Mouse (Mus musculus): Measurements from ENCODE around the gene Ntn3.

- no peak for TF ChIP-seq CTCF (IDR thresholded peaks at IDR 0.05; ENCODE audit: extremely low read depth, insufficient read length, insufficient replicate concordance, low read depth, low read length)
- TF ChIP-seq POLR2A (IDR thresholded peaks at IDR 0.05; ENCODE audit: low read depth, low read length) = no peak
Observed at GRCm38 (mm10) chr17:24213186-24213585, 3.9 kb upstream of the Ntn3 start.

Measured in small intestine, adult 2 months (tissue).